13 mouse cellular contexts compared by ENCODE assay signal in the genomic region with DNA sequence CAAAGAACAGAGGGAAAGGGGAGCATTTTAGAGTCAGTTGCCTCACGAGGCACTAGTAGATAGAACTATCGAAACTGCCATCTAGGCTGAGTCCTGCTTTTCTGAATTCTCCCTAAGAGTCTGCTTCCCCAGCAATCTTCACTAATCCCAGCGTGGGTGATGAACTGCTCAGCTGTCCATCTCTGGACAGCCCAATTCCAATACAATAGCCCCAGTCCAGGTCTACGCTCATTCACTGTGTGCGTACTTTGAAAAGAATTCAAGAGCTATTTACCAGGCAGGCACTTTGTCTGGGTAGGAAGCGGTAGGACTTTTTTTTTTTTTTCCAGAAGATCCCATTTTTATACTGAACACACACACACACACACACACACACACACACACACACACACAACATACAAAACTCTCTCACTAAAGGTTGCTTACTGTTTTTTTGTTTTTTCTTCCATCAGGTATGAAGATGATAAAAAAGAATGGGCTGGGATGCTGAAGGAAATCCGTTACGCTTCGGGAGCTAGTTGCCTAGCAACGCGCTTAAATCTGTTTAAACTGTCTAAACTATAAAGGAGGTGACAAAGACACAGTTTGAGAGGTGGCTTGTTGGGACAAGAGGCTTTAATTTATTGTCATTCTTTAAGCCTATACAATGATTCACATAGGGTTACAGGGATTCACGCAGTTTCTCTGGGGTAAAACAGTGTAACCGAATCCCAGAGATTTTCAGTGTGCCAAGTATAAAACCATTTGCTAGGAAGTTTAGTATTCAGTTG. TPM values are rescaled to one million over a fixed set of nuclear protein-coding genes. Genes with fewer than 3 reads are reported as not detected.
DNase-seq lines count a peak whose midpoint lies in the region; ATAC-seq and TF ChIP-seq lines count a peak whose summit lies in the region.
"Had no signal": no experiment of that assay in that cellular context is flagged by ENCODE, and none has a peak within 500 bp of the region (broad histone marks: within the 10 kb centered on the region; RNA-seq: fewer than 3 reads in every experiment).

No protein-coding gene starts in this region.

- DNase-seq in brain, embryonic 14.5 days (ENCODE audit: low read depth): peak; percentile 77
- peak; percentile 7 for DNase-seq in embryo, embryonic 11.5 days (ENCODE audit: low read depth, low spot score)
- DNase-seq in hindbrain, embryonic 14.5 days (ENCODE audit: low spot score): peak; percentile 50
- peak; percentile 29 for DNase-seq in neural tube, embryonic 10.5 days (ENCODE audit: extremely low spot score, low spot score)
- DNase-seq in adrenal gland, adult 18-20 months (ENCODE audit: low spot score in 2 of 2): no peak
- DNase-seq in gastrocnemius, adult 2 months: no peak
- DNase-seq in adrenal gland, adult 8-10 months: no peak
- DNase-seq: gastrocnemius, postnatal 14 days had no signal

- H3K9ac ChIP-seq in hindbrain, embryonic 14.5 days: no peak overlapping the region
- H3K9ac ChIP-seq: kidney, embryonic 15.5 days; liver, embryonic 14.5 days; stomach, embryonic 15.5 days had no signal

- no peak overlapping the region; the same call in 1 of the 2 replicates for H3K4me3 ChIP-seq in hindbrain, embryonic 14.5 days (replicated peaks; ENCODE audit: low read length)
- H3K4me3 ChIP-seq in gastrocnemius, adult 2 months: no peak overlapping the region
- H3K4me3 ChIP-seq: kidney, embryonic 15.5 days; left cerebral cortex, adult 2 months; stomach, embryonic 15.5 days had no signal

- no peak overlapping the region for H3K27ac ChIP-seq in hindbrain, embryonic 14.5 days
- H3K27ac ChIP-seq in gastrocnemius, adult 2 months: no peak overlapping the region
- H3K27ac ChIP-seq: kidney, embryonic 15.5 days; left cerebral cortex, adult 2 months; liver, embryonic 14.5 days; macrophage; stomach, embryonic 15.5 days had no signal

- no peak for TF ChIP-seq POLR2A in brain, embryonic 14.5 days (IDR thresholded peaks at IDR 0.05; ENCODE audit: borderline replicate concordance, extremely low read depth, insufficient read depth, insufficient read length, poor library complexity, severe bottlenecking)

- no peak for ATAC-seq in hindbrain, embryonic 14.5 days (ENCODE audit: low FRiP score)

- H3K4me1 ChIP-seq in hindbrain, embryonic 14.5 days (replicated peaks; ENCODE audit: control insufficient read depth, insufficient read depth, low read length): 0 out of 2 replicates have a peak, but pooled peaks cover 5% of the 10 kb centered on the region
- H3K4me1 ChIP-seq: kidney, embryonic 15.5 days; stomach, embryonic 15.5 days had no signal

- peak overlapping the region; percentile 25; the same call in 1 of the 2 replicates for H3K4me2 ChIP-seq in hindbrain, embryonic 14.5 days (replicated peaks)
- H3K4me2 ChIP-seq: kidney, embryonic 15.5 days; stomach, embryonic 15.5 days had no signal

- H3K9me3 ChIP-seq in hindbrain, embryonic 14.5 days (ENCODE audit: control insufficient read depth, low read length): no peaks in the 10 kb centered on the region
- H3K9me3 ChIP-seq: kidney, embryonic 15.5 days; stomach, embryonic 15.5 days had no signal

- TF ChIP-seq CTCF in brain, embryonic 14.5 days (IDR thresholded peaks at IDR 0.05; ENCODE audit: borderline replicate concordance, extremely low read depth, insufficient read depth, insufficient read length): no peak
- no peak for TF ChIP-seq CTCF in gastrocnemius, adult 2 months (IDR thresholded peaks at IDR 0.05)

- H3K36me3 ChIP-seq in hindbrain, embryonic 14.5 days (replicated peaks; ENCODE audit: control insufficient read depth, insufficient read depth): peaks cover 29% of the 10 kb centered on the region
- H3K36me3 ChIP-seq: stomach, embryonic 15.5 days had no signal

- WGBS in hindbrain, embryonic 14.5 days: 16% methylated on average over 13 of the region's 13 CpGs

- intact Hi-C loops in gastrocnemius, adult 2 months (cut with DNase I): no loop called here

- H3K27me3 ChIP-seq in hindbrain, embryonic 14.5 days (ENCODE audit: control insufficient read depth, insufficient read depth, low read length): no peaks in the 10 kb centered on the region
- H3K27me3 ChIP-seq: kidney, embryonic 15.5 days; stomach, embryonic 15.5 days had no signal

RNA-seq across cellular contexts. Expression of gene Klhl41, which starts 13.3 kb away (rescaled TPM):
- 0.38 and 0.44 TPM in 2 replicates for polyA plus RNA-seq in brain, embryonic 14.5 days (2012; rRNA removed)
- polyA plus RNA-seq in hindbrain, embryonic 14.5 days (2014; fragmentation: Nextera tagmentation; extraction: Ambion mirVana): 0.13 and 0.24 TPM in 2 replicates
- 1 to 10 TPM in 1 of 2 experiments, under 1 TPM in 1; 0.40 to 1.0 TPM for total RNA-seq in adrenal gland, adult 18-20 months (2021)
- total RNA-seq in gastrocnemius, adult 2 months (2021): 100 to 1,000 TPM; 511 to 652 TPM
- total RNA-seq in adrenal gland, adult 8-10 months (2022): under 1 TPM; 0.21 to 0.59 (median 0.54) TPM
- polyA plus RNA-seq: macrophage had no signal

RNA-seq across cellular contexts. Expression of gene Fastkd1, which starts 30.1 kb away (rescaled TPM):
- 14.4 and 14.9 TPM in 2 replicates for polyA plus RNA-seq in brain, embryonic 14.5 days (2012; rRNA removed)
- 18.8 and 20.2 TPM in 2 replicates for polyA plus RNA-seq in hindbrain, embryonic 14.5 days (2014; fragmentation: Nextera tagmentation; extraction: Ambion mirVana)
- 10 to 100 TPM; 20.8 to 22.3 TPM for total RNA-seq in adrenal gland, adult 18-20 months (2021)
- total RNA-seq in gastrocnemius, adult 2 months (2021): 10 to 100 TPM; 15.2 to 20.3 TPM
- 10 to 100 TPM; 21.4 to 26.0 (median 22.6) TPM for total RNA-seq in adrenal gland, adult 8-10 months (2022)

RNA-seq across cellular contexts. Expression of gene Bbs5, which starts 36.2 kb away (rescaled TPM):
- 18.8 and 19.5 TPM in 2 replicates for polyA plus RNA-seq in brain, embryonic 14.5 days (2012; rRNA removed)
- 22.5 and 24.7 TPM in 2 replicates for polyA plus RNA-seq in hindbrain, embryonic 14.5 days (2014; fragmentation: Nextera tagmentation; extraction: Ambion mirVana)
- total RNA-seq in adrenal gland, adult 18-20 months (2021): 1 to 10 TPM; 6.5 to 9.2 TPM
- 1 to 10 TPM; 3.7 to 4.6 TPM for total RNA-seq in gastrocnemius, adult 2 months (2021)
- 10 to 100 TPM in 2 of 4 experiments, 1 to 10 TPM in 2; 9.8 to 14.6 (median 10.2) TPM for total RNA-seq in adrenal gland, adult 8-10 months (2022)

RNA-seq across cellular contexts. Expression of gene Ppig, which starts 39.1 kb away (rescaled TPM):
- polyA plus RNA-seq in brain, embryonic 14.5 days (2012; rRNA removed): 20.4 and 24.2 TPM in 2 replicates
- polyA plus RNA-seq in hindbrain, embryonic 14.5 days (2014; fragmentation: Nextera tagmentation; extraction: Ambion mirVana): 83.9 and 84.8 TPM in 2 replicates
- total RNA-seq in adrenal gland, adult 18-20 months (2021): 10 to 100 TPM; 61.5 to 65.5 TPM
- 10 to 100 TPM; 31.8 to 35.3 TPM for total RNA-seq in gastrocnemius, adult 2 months (2021)
- 10 to 100 TPM; 53.1 to 68.6 (median 61.8) TPM for total RNA-seq in adrenal gland, adult 8-10 months (2022)

Comparison
In these comparisons a context has a peak if more than half of its experiments do, and no peak if none do; other contexts are left out.
1. DNase-seq: peak in brain, embryonic 14.5 days (single experiment), embryo, embryonic 11.5 days (single experiment), hindbrain, embryonic 14.5 days (single experiment) and neural tube, embryonic 10.5 days (single experiment); none in adrenal gland, adult 18-20 months (0 of 2), gastrocnemius, adult 2 months (single experiment) and adrenal gland, adult 8-10 months (single experiment).
2. RNA of gene Klhl41, which starts 13.3 kb away (total RNA-seq): 511 to 652 TPM in gastrocnemius, adult 2 months; 0.40 to 1.0 TPM in adrenal gland, adult 18-20 months and 0.21 to 0.59 TPM in adrenal gland, adult 8-10 months; every median in the first group is over 100 times any median in the second.